Mouse (Mus musculus) 416B (cell line): ENCODE measurements at regions not wholly inside any gene's neighbourhood (a gene's known extent, or its start where the extent isn't known, plus 50 kb on each side); places are given as distances from the start of the nearest gene placed in this dataset.

Experiments
- DNase-seq: peaks from one replicate; pipeline ENCODE4 v3.0.0; 2011; ENCODE audit warnings: low read depth

DNA sequence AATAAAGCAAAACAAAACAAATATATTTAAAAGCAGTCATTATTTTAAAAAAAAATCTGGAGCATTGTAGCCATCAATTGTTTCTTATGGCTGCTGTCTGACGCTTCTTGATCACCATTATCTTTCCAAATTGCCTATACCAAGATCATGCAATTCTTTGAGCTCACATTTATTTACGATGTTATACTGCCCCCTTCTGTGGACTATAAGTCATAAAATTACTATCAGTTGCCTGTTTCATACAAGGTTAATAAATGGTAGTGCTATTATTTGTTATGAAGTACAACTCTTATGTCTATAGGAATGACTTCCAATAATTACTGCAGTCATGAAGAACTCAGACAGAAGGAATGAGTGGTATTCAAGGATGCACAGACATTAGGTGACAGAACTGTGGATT is 57.3 kb upstream of the Eda2r start:
- DNase-seq, result peak; percentile 39

DNA sequence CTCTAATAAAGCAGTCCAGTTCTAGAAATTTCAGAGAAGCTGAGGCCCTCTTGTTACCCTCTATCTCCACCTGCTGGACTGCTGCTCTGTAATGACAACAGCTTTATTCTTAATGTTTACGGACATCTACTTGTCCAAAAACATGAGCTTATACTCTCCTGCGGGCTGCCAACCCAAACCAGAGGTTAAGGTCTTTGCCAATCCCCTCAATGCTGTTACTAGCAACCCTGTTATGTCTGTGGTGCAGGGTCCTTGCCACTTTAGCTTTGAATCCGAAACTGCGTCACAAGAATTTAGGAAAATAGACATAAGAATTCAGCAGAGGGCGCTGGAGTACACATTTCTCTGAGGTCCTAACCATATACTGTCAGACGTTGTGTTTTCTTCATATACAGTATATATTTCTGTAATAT is 54.4 kb upstream of the Eda2r start:
- DNase-seq, result peak; percentile 74
